Mouse (Mus musculus) bone marrow macrophage, adult 2 months (primary cell): ENCODE results near the gene Bcan.

ENCODE experiments used
- CTCF ChIP-seq: IDR thresholded peaks from 2 replicates; pipeline ENCODE4 v1.5.1; 2012; ENCODE audit warnings: low read depth, mild to moderate bottlenecking, low read length, moderate library complexity
- POLR2A ChIP-seq: IDR thresholded peaks from 2 replicates; pipeline ENCODE4 v1.6.1; 2012; ENCODE audit warnings: mild to moderate bottlenecking, low read depth, low read length, borderline replicate concordance

DNA sequence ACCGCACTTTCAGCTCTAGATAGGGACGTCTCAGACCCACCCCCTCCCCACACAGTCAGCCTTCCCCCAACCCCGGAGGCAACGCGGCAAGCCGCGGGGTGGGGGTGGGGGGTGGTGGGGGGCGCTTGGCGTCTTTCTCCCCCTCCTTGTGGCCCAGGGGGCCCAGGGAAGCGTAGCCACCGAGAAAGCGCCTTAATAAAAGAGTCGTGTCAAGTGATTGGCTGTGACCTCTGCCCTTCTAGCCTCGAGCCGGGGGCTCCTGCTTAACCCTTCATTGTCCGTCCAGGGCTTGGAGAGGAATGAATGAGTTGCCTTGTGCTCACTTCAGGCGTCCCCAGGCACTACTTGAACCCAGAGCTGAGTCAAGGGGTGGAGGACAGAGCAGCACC, 52.2 kb downstream of the Bcan start:
- no peak for TF ChIP-seq CTCF
- no peak for TF ChIP-seq POLR2A
